Mouse (Mus musculus) kidney, adult 2 months (tissue): ENCODE measurements at regions not wholly inside any gene's neighbourhood (a gene's known extent, or its start where the extent isn't known, plus 50 kb on each side); places are given as distances from the start of the nearest gene placed in this dataset.
A peak's percentile ranks its signal among the peaks of the same experiment; 100 is the strongest.

ENCODE experiments used
- DNase-seq: peaks from one replicate; pipeline ENCODE4 v3.0.0; 2021
- H3K27ac ChIP-seq: fragments of 200-500 bp; 2 replicates; pipeline ENCODE4 v1.5.1; 2012; ENCODE audit warnings: low read depth, low read length, control low read depth, inconsistent platforms; ENCODE audit not compliant: insufficient read depth
- H3K27me3 ChIP-seq: fragments of 200-500 bp; replicated peaks from 2 replicates; pipeline ENCODE4 v1.6.1; 2012; ENCODE audit warnings: mild to moderate bottlenecking, moderate library complexity, low read length, inconsistent platforms; ENCODE audit not compliant: control insufficient read depth, insufficient read depth
- H3K36me3 ChIP-seq: fragments of 200-500 bp; 2 replicates; pipeline ENCODE4 v1.6.1; 2012; ENCODE audit warnings: mild to moderate bottlenecking, moderate library complexity, low read length, inconsistent platforms; ENCODE audit not compliant: control insufficient read depth, insufficient read depth
- H3K4me1 ChIP-seq: fragments of 200-500 bp; 2 replicates; pipeline ENCODE4 v1.6.1; 2011; ENCODE audit warnings: low read length; ENCODE audit not compliant: control insufficient read depth, insufficient read depth
- H3K4me3 ChIP-seq: fragments of 200-500 bp; 2 replicates; pipeline ENCODE4 v1.5.1; 2011; ENCODE audit warnings: mild to moderate bottlenecking, low read depth, low read length, control low read depth; ENCODE audit not compliant: insufficient read depth
- CTCF ChIP-seq: fragments of 200-500 bp; conservative IDR thresholded peaks from 2 replicates; pipeline ENCODE4 v1.5.1; 2011; ENCODE audit warnings: low read depth, mild to moderate bottlenecking, control low read depth, low read length, moderate library complexity, mixed read lengths; ENCODE audit not compliant: insufficient read depth, insufficient read length
- POLR2A ChIP-seq: fragments of 200-500 bp; IDR thresholded peaks from one replicate; pipeline ENCODE4 v1.6.1; 2011; ENCODE audit warnings: low read depth, low read length, control low read depth
- WGBS: fragments of 180-500 bp; shearing (Covaris S2); methylation state at CpG from one replicate; pipeline ENCODE4 v1.1.7; 2018; 5-methylcytosine and 5-hydroxymethylcytosine counted together

DNA sequence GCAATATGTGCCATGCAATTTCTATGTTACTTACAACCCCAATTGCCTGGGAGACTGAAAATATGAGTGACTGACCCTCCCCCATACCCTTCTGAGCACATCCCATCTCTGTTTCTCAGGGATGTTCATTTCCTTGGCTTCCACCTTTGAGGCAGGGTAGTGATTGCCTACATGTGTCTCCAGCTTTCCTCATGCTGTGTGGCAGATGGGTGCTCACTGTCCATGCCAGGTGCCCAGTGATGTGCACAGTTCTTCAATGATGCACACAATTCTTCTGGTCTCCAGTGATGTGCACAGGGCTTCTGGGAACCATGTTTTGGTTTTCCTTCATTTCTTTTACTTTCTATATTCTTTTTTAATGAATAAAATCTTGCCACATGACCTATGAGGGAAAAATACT lies 821.4 kb upstream of the 2610301B20Rik start:
- TF ChIP-seq CTCF (no peak), POLR2A (no peak)
- H3K4me1 ChIP-seq, result no peaks in the 10 kb centered on the region
- DNase-seq, result no peak

DNA sequence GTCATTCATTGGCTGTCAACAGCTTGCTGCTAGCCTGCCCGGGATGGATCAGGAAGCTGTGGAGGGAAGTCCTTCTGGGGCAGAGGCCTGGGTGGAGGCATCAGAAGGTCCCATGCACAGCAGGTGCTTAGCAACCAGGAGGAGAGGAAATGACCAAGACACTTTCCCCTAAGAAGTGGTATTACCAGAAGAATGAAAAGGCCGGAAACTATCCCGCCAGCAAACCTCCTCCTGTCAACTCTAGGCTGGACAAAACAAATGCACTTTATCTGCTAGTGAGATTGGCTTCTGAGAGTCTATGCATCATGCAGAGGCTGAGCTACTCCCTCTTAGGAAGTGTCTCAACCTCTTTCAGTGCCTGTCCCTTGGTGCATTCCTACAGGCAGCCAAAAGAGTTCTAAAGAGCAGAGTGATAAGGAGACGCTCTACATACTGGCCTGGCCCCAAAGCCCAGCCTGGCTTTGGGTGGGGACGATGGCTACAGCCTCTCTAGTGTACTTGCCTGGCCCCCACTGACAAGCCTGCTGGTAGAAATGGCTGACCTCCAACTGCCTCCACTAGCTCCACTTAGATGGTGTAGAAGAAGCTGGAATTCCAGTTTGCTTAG lies 801.7 kb upstream of the 2610301B20Rik start:
- 77% methylated on average over 5 of the region's 5 CpGs for WGBS
- no peak for DNase-seq
- H3K4me3 ChIP-seq, result no peak overlapping the region
- H3K36me3 ChIP-seq, result no peaks in the 10 kb centered on the region
- no peaks in the 10 kb centered on the region for H3K27me3 ChIP-seq
- no peaks in the 10 kb centered on the region for H3K4me1 ChIP-seq
- TF ChIP-seq CTCF, result no peak
- no peak overlapping the region for H3K27ac ChIP-seq

More for the DNA sequence above, 821.4 kb upstream of the 2610301B20Rik start:
- Histone ChIP-seq H3K27ac (no peak overlapping the region), H3K4me3 (no peak overlapping the region), H3K36me3 (no peaks in the 10 kb centered on the region), H3K27me3 (no peaks in the 10 kb centered on the region)

GRCm38 (mm10) chr4:10079565-10080169 lies 794.6 kb upstream of the 2610301B20Rik start:
- WGBS, result 68% methylated on average over 3 of the region's 3 CpGs
- no peak for DNase-seq
- Histone ChIP-seq H3K4me3 (no peak overlapping the region), H3K27ac (no peak overlapping the region), H3K4me1 (no peaks in the 10 kb centered on the region), H3K27me3 (no peaks in the 10 kb centered on the region), H3K36me3 (no peaks in the 10 kb centered on the region)
- no peak for TF ChIP-seq POLR2A
- no peak for TF ChIP-seq CTCF

DNA sequence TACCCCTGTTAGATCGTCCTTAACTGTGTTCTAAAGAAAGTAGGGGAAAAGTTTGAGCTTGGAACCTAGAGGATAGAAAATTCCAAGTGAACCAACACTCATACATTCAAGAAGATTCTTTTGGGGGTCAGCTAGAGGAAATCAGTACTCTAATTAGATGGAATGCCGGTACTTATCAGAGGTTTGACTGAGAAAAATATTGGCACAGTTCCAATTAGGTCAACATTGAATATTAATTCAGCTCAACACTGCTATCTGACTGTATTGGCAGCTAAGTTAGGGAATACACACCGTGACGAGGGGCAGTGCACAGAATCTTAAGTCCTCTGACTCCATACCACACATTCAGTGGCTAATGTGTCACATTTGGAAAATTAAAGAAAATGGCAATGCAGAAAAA lies 759.5 kb upstream of the 2610301B20Rik start:
- H3K27ac ChIP-seq, result no peak overlapping the region
- 67% methylated on average over 4 of the region's 4 CpGs for WGBS
- no peaks in the 10 kb centered on the region for H3K4me1 ChIP-seq
- no peaks in the 10 kb centered on the region for H3K27me3 ChIP-seq
- no peak overlapping the region for H3K4me3 ChIP-seq
- TF ChIP-seq CTCF (no peak), POLR2A (no peak)
- H3K36me3 ChIP-seq, result no peaks in the 10 kb centered on the region
- DNase-seq, result no peak

DNA sequence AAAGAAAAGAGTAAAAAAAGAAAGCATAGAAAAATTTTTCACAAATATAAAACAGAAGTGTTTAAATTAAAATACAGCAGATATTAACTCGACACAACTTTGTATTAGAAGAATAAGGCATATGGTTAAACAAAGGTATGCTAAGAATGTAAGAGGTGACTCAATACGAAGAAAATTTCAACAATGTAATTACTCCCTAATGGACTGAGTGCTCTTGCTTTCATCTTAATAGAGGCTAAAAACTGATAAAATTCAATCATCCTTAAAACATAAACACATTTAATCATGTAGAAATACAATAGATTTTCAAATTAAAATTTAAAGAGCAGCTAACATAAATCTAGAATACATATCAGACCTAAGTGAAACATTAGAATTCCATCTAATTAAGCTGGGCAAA lies 756.3 kb upstream of the 2610301B20Rik start:
- no peak for DNase-seq
- WGBS, result 57% methylated on average over 2 of the region's 2 CpGs

DNA sequence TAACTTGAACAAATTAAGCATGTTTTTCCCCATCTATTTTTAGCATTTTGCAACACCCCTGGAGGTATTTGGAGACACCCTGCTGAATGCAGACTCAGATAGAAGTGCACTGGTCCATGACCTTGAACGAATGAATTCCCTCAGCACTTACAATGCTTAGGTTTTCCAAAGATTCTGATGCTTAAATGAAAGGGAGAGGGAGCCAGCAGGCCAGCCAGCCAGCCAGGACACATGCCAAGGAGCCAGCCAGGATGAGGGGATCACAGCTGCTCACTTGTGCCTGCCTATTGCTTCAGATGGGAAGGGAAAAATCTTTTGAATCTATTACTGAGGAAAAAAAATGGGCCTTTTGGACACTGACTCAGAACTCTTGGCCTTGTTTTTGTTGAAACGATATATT lies 750.0 kb upstream of the 2610301B20Rik start:
- TF ChIP-seq POLR2A, result no peak
- TF ChIP-seq CTCF, result no peak
- Histone ChIP-seq H3K4me1 (no peaks in the 10 kb centered on the region), H3K36me3 (no peaks in the 10 kb centered on the region), H3K27ac (no peak overlapping the region), H3K4me3 (no peak overlapping the region), H3K27me3 (no peaks in the 10 kb centered on the region)
- WGBS, result 53% methylated on average over 2 of the region's 2 CpGs
- no peak for DNase-seq

More for the DNA sequence above, 756.3 kb upstream of the 2610301B20Rik start:
- H3K27me3 ChIP-seq, result no peaks in the 10 kb centered on the region
- H3K27ac ChIP-seq, result no peak overlapping the region
- no peak overlapping the region for H3K4me3 ChIP-seq
- no peaks in the 10 kb centered on the region for H3K36me3 ChIP-seq
- H3K4me1 ChIP-seq, result no peaks in the 10 kb centered on the region
- no peak for TF ChIP-seq POLR2A
- TF ChIP-seq CTCF, result no peak

DNA sequence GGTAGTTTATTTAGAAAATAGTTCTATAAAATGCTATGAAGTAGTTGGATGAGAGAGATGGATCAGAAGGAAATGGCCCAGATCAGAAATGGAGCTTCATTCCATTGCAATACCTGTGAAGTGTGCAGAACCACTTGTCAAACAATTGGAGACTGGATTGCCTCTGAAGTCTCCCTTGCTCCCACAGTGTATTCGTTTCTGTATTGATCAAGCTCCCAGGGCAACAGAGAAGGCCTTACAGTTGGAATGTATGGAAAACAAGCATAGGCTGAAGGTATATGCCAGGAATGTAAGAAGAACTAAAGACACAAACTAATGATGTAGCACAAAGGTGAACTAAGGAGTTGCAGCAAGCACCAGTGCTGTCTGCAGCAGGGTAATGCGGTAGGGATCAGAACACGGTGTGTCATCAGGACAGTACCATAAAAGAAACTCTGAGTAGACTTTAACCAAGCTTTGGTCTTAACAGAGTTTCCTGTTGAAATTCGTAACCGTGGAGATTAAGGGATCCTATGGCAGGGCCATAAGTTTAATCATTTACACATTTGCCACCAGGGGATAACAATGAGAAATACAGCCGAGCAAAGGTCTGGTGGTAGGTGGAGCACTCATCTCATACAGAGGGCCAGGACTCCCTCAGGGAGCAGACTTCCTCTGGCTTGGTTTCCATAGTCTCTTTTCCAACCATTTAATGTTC lies 732.9 kb upstream of the 2610301B20Rik start:
- DNase-seq, result peak; percentile 13
- H3K36me3 ChIP-seq, result no peaks in the 10 kb centered on the region
- no peaks in the 10 kb centered on the region for H3K27me3 ChIP-seq
- WGBS, result 39% methylated on average over 6 of the region's 6 CpGs
- no peak overlapping the region for H3K27ac ChIP-seq
- no peak for TF ChIP-seq CTCF
- TF ChIP-seq POLR2A, result no peak
- no peaks in the 10 kb centered on the region for H3K4me1 ChIP-seq
- H3K4me3 ChIP-seq, result no peak overlapping the region
